Mouse (Mus musculus) megakaryocyte, embryonic 14.5 days (primary cell): ENCODE measurements at regions not wholly inside any gene's neighbourhood (a gene's known extent, or its start where the extent isn't known, plus 50 kb on each side); places are given as distances from the start of the nearest gene placed in this dataset.

Source experiments
- H3K27me3 ChIP-seq: replicated peaks from 2 replicates; pipeline ENCODE3; 2012; ENCODE audit warnings: inconsistent platforms
- H3K36me3 ChIP-seq: replicated peaks from 2 replicates; pipeline ENCODE3; 2012; ENCODE audit warnings: low read length, inconsistent platforms, mixed read lengths
- H3K4me1 ChIP-seq: 2 replicates; pipeline ENCODE4 v1.6.1; 2012; ENCODE audit warnings: inconsistent platforms
- H3K4me3 ChIP-seq: replicated peaks from 2 replicates; pipeline ENCODE3; 2012; ENCODE audit warnings: moderate library complexity, mild to moderate bottlenecking, inconsistent platforms
- H3K9me3 ChIP-seq: 2 replicates; pipeline ENCODE4 v1.6.1; 2012; ENCODE audit warnings: inconsistent platforms
- FLI1 ChIP-seq: IDR thresholded peaks from 2 replicates; pipeline ENCODE4 v1.6.1; 2012; ENCODE audit warnings: low read length, inconsistent platforms, mixed read lengths
- GATA1 ChIP-seq: IDR thresholded peaks from 3 replicates; pipeline ENCODE4 v1.6.1; 2012; ENCODE audit warnings: mixed read lengths, low read length, inconsistent platforms, borderline replicate concordance

DNA sequence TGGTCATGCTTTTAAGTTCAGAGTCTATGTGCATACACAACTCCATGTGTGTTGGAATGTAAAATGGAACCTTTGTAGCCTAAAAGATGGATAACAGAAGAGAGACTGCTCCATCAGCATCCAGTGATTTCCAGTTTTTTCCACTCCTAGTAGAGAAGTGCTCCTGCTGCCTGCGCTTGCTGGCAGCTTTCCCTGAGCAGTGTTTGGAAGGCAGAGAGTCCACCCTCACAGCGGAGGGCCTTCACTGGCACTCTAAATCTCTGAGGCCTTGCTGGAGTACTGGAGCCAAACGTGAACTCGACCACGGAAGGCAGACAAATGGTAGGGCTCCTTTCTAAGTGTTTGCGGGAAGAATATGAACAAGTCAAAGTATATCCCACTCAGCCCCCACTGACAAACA is 108.0 kb upstream of the Ank start:
- Histone ChIP-seq H3K4me3 (no peak overlapping the region), H3K4me1 (peaks cover 15% of the 10 kb centered on the region; the same call in 1 of the 2 replicates), H3K9me3 (no peaks in the 10 kb centered on the region), H3K27me3 (peaks cover 6% of the 10 kb centered on the region), H3K36me3 (no peaks in the 10 kb centered on the region)
- TF ChIP-seq FLI1 (no peak), GATA1 (no peak)

DNA sequence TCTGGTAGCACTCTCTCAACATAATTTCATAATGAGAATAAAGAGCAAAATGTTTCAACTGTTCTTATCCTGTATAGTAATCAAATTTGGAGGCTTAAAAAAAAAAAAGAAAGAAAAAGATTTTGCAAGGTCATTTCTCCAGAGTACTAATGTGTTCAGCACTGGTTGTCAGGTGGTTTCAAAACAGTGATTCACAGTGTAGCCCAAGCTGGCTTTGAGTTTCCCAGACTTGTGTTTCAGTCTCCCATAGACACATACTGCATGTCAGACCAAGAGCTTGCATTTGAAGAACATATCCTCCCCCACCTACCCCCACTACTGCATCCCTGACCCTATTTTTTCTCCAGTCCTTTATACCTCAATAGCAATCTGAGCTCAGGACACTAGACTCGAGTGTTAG is 107.2 kb upstream of the Ank start:
- H3K9me3 ChIP-seq = no peaks in the 10 kb centered on the region
- peaks cover 15% of the 10 kb centered on the region; the same call in 1 of the 2 replicates for H3K4me1 ChIP-seq
- H3K27me3 ChIP-seq = peaks cover 6% of the 10 kb centered on the region
- H3K4me3 ChIP-seq = no peak overlapping the region
- no peaks in the 10 kb centered on the region for H3K36me3 ChIP-seq
- TF ChIP-seq GATA1 (no peak), FLI1 (no peak)

DNA sequence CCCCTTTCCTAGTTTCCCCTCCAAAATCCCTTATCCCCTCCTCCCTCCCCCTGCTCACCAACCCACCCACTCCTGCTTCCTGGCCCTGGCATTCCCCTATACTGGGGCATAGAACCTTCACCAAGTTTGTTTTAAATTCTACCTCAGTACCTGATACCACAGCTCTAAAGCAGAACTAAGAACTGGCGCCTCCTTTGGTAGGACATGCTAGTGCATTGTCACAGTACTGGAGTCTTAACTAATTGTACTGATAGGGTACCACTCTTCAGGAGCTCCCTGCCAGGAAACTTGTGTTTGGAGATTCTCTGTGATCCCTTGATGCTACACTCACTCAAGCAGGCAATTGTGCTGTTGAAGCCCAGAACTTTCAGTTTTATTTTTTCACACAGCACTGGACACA is 92.0 kb upstream of the Ank start:
- TF ChIP-seq FLI1 = no peak
- no peak for TF ChIP-seq GATA1
- no peaks in the 10 kb centered on the region for H3K4me1 ChIP-seq
- no peak overlapping the region for H3K4me3 ChIP-seq
- H3K27me3 ChIP-seq = no peaks in the 10 kb centered on the region
- no peaks in the 10 kb centered on the region for H3K9me3 ChIP-seq
- H3K36me3 ChIP-seq = no peaks in the 10 kb centered on the region

DNA sequence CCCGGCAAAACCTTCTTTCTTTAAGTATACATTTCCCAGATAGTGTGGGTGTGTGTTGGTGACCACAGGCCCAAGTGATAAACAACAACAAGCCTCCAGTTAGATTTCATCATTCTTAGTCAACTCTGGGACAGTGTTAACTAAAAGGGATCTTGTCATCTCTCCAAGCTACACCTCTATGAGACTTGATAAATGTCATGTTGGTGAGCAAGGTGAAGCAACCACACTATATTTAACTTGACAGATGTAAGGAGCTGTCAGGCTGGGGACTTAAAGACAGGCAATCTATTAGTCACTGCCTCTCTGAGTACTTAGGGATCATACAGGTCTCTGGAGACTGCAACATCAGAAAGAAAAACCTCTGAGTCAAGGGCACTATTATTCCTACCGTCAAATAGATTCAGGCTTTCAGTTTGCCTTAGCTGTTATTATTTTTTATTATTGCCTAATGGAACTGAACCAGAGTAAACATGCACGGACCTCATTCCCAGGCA is 87.8 kb upstream of the Ank start:
- H3K4me1 ChIP-seq = no peaks in the 10 kb centered on the region
- no peaks in the 10 kb centered on the region for H3K9me3 ChIP-seq
- no peak overlapping the region for H3K4me3 ChIP-seq
- H3K27me3 ChIP-seq = no peaks in the 10 kb centered on the region
- H3K36me3 ChIP-seq = no peaks in the 10 kb centered on the region
- TF ChIP-seq FLI1 = no peak
- no peak for TF ChIP-seq GATA1

DNA sequence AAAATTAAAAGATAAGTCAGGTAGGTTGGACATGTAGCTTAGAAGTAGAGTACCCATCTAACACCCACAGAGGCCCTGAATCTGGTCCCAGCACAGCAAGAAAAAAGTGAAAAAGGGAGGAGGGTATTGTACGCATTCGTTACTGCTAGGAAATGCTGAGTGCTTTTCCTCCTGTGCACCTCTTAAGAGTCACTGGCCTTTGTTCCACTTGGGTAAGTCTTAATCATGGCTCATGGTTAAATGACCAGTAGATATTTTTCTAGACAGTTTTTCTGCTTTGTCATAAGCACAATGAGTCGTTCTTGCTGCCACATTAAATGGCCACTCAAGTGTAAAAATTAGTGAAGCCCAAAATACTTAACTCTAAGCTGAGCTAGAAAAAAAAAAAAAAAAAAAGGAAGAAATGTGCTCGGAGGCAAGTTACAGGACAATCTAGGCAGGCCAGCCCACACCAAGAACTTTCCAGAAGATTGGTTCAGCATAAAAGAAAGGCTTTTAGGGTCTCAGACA is 86.0 kb upstream of the Ank start:
- no peaks in the 10 kb centered on the region for H3K27me3 ChIP-seq
- TF ChIP-seq FLI1 (no peak), GATA1 (no peak)
- no peaks in the 10 kb centered on the region for H3K36me3 ChIP-seq
- no peak overlapping the region for H3K4me3 ChIP-seq
- no peaks in the 10 kb centered on the region for H3K4me1 ChIP-seq
- no peaks in the 10 kb centered on the region for H3K9me3 ChIP-seq

DNA sequence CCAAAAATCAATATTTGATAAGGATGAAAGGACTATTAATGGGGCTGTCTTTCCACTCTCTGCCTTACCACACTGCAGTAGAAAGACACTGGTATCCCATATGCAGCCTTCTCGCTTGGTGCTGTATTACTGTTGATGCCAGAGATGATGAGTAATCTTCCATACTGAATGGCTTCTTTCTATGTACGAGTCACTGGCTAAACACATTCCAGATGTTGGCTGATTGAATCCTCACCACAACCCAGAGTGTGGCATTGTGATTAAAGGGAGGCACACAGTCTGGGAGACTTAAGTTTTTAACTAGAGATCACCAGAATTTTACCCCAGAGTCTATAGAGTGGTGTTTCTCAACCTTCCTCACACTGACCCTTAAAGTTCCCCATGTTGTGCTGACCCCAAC is 84.9 kb upstream of the Ank start:
- H3K36me3 ChIP-seq = no peaks in the 10 kb centered on the region

DNA sequence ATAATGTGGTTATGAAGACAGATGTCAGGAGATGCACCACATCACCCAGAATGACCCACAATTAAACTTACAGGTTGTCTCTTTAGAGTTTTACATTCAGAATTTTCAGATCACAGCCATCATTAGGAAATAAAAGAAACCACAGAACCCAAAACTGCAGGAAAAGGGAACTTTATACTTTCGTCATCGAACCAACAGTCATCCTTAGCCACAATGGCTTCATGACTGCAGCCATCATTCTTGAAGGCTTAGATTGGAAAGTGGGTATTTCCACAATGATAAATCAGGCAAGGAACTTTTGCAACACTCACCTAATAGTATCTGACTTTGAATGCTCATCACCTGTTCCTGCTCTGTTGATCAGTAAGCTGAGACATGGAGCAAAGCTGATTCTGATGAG is 75.9 kb upstream of the Ank start:
- TF ChIP-seq FLI1 (no peak), GATA1 (no peak)
- H3K4me3 ChIP-seq = no peak overlapping the region
- H3K4me1 ChIP-seq = no peaks in the 10 kb centered on the region
- no peaks in the 10 kb centered on the region for H3K36me3 ChIP-seq
- H3K9me3 ChIP-seq = no peaks in the 10 kb centered on the region
- no peaks in the 10 kb centered on the region for H3K27me3 ChIP-seq

More for the DNA sequence above, 84.9 kb upstream of the Ank start:
- H3K4me3 ChIP-seq = no peak overlapping the region
- H3K27me3 ChIP-seq = no peaks in the 10 kb centered on the region
- TF ChIP-seq GATA1 (no peak), FLI1 (no peak)
- H3K9me3 ChIP-seq = no peaks in the 10 kb centered on the region
- no peaks in the 10 kb centered on the region for H3K4me1 ChIP-seq

DNA sequence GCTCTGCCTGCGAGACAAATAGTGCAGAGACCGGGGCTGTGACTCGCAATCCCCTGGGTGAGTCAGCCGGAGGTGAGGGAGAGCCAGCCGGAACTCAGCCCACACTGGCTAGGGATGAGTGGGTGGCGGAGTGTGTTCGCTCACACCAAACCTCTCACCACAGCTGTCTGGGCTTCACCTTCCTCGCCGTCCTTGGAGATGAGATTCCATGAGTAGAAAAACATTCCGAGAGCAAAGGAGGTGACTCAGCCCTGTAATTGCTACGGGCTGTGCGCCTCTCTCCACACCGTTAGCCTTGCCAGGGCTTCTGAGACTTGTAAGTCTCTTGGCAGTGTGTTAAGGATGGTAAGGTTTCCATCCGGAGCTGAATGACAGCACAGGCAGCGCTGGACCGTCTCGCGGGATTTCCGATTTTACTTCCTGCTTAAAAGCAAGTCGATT is 60.7 kb upstream of the Ank start:
- Histone ChIP-seq H3K9me3 (0 out of 2 replicates have a peak, but pooled peaks cover 6% of the 10 kb centered on the region), H3K27me3 (peaks cover 4% of the 10 kb centered on the region), H3K4me1 (no peaks in the 10 kb centered on the region), H3K4me3 (no peak overlapping the region), H3K36me3 (no peaks in the 10 kb centered on the region)
- TF ChIP-seq FLI1 = no peak
- TF ChIP-seq GATA1 = no peak

DNA sequence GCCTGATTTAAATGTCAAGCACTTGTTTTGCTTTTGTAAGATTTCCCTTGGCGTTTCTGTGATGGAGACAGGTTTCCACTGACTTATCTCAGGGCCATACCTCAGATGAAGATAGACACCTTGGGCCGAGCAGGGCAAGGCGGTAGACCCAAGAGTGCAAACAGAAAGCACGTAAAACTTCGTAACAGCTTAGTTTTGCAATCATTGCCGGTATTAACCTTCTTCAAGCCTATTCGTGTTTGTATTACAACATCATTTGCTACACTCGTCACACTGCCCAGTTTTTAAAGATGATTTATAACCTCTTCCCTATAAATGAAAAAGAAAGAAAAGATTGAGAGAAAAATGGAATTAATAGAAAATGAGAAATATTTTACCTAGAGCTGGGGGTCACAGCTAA is 56.6 kb upstream of the Ank start:
- Histone ChIP-seq H3K9me3 (0 out of 2 replicates have a peak, but pooled peaks cover 10% of the 10 kb centered on the region), H3K4me1 (no peaks in the 10 kb centered on the region), H3K4me3 (no peak overlapping the region), H3K36me3 (no peaks in the 10 kb centered on the region), H3K27me3 (peaks cover 4% of the 10 kb centered on the region)
- no peak for TF ChIP-seq GATA1
- no peak for TF ChIP-seq FLI1

DNA sequence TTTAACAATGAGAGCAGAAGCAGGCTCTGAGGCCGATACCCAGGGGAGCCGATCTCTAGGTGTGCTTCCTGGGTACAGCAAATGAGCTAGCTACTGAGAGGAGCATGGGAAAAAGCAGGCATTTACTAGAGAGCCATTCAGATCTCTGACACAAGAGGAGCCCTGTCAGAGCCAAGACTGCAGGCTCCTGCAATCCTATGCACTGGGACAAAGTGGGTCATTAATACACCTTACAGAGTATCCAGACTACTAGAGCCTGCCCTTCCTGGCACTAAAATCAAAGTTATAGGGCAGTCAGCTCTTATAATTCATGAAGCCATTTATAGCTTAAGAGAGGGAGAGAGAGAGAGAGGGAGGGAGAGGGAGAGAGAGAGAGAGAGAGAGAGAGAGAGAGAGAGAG is 54.2 kb upstream of the Ank start:
- H3K9me3 ChIP-seq = 0 out of 2 replicates have a peak, but pooled peaks cover 10% of the 10 kb centered on the region
- no peaks in the 10 kb centered on the region for H3K36me3 ChIP-seq
- peaks cover 6% of the 10 kb centered on the region for H3K27me3 ChIP-seq
- no peak overlapping the region for H3K4me3 ChIP-seq
- no peak for TF ChIP-seq GATA1
- no peak for TF ChIP-seq FLI1
- no peaks in the 10 kb centered on the region for H3K4me1 ChIP-seq

DNA sequence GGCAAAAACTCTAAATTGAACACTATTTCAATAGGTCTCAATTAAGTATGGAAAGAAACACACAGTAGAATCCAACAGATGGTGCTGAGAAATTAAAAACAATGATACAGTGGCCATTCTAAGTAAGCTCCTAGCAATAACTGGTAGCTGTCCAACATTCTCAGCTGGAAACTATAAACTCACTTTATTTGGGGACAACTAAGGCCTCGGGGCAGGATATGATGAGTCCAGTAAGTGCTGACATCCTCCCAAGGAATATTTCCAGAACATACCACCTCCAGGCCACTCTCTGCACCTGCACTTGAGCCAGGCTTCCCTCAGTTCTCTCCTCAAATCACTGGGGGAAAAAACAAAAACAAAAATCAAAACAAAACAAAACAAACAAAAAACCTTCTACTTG is 53.7 kb upstream of the Ank start:
- peaks cover 6% of the 10 kb centered on the region for H3K27me3 ChIP-seq
- H3K4me1 ChIP-seq = no peaks in the 10 kb centered on the region
- no peaks in the 10 kb centered on the region for H3K36me3 ChIP-seq
- TF ChIP-seq GATA1 (no peak), FLI1 (no peak)
- 0 out of 2 replicates have a peak, but pooled peaks cover 10% of the 10 kb centered on the region for H3K9me3 ChIP-seq
- no peak overlapping the region for H3K4me3 ChIP-seq
